Mouse (Mus musculus) hindbrain, embryonic 10.5 days (tissue): ENCODE results near the gene Gm44805. TPM values are rescaled to one million over a fixed set of nuclear protein-coding genes. Genes with fewer than 3 reads are reported as not detected.

Source experiments
- DNase-seq: peaks from one replicate; pipeline ENCODE4 v3.0.0-alpha.2; 2017; ENCODE audit warnings: low spot score
- H3K27ac ChIP-seq: fragments of 300-500 bp; sonication (generic); 2 replicates; pipeline ENCODE4 v1.5.1; 2016; ENCODE audit warnings: mild to moderate bottlenecking, moderate library complexity
- H3K27me3 ChIP-seq: fragments of 300-500 bp; sonication (generic); 2 replicates; pipeline ENCODE4 v1.6.1; 2016; ENCODE audit warnings: mild to moderate bottlenecking; ENCODE audit not compliant: poor library complexity, insufficient read depth, severe bottlenecking
- H3K36me3 ChIP-seq: fragments of 300-500 bp; sonication (generic); 2 replicates; pipeline ENCODE4 v1.6.1; 2016; ENCODE audit warnings: mild to moderate bottlenecking, moderate library complexity
- H3K4me1 ChIP-seq: fragments of 300-500 bp; sonication (generic); replicated peaks from 2 replicates; pipeline ENCODE4 v1.6.1; 2016; ENCODE audit warnings: mild to moderate bottlenecking
- H3K4me3 ChIP-seq: fragments of 300-500 bp; sonication (generic); 2 replicates; pipeline ENCODE4 v1.5.1; 2016; ENCODE audit warnings: mild to moderate bottlenecking, moderate library complexity
- H3K9me3 ChIP-seq: fragments of 300-500 bp; sonication (generic); 2 replicates; pipeline ENCODE4 v1.6.1; 2016; ENCODE audit warnings: mild to moderate bottlenecking, moderate library complexity
- WGBS: fragments of 180-500 bp; shearing (Covaris S2); methylation state at CpG from one replicate; pipeline ENCODE4 v1.1.7; 2016; 5-methylcytosine and 5-hydroxymethylcytosine counted together
- polyA plus RNA-seq: library from polyadenylated mRNA; unstranded; fragments of >200 nt; fragmentation: Nextera tagmentation; extraction: Ambion mirVana; gene quantifications from 2 replicates; pipeline ENCODE4 v1.2.1, GENCODE M21; 2016

Gm44805 gene
- polyA plus RNA-seq, 1 experiment from 2014 or later, result not detected

DNA sequence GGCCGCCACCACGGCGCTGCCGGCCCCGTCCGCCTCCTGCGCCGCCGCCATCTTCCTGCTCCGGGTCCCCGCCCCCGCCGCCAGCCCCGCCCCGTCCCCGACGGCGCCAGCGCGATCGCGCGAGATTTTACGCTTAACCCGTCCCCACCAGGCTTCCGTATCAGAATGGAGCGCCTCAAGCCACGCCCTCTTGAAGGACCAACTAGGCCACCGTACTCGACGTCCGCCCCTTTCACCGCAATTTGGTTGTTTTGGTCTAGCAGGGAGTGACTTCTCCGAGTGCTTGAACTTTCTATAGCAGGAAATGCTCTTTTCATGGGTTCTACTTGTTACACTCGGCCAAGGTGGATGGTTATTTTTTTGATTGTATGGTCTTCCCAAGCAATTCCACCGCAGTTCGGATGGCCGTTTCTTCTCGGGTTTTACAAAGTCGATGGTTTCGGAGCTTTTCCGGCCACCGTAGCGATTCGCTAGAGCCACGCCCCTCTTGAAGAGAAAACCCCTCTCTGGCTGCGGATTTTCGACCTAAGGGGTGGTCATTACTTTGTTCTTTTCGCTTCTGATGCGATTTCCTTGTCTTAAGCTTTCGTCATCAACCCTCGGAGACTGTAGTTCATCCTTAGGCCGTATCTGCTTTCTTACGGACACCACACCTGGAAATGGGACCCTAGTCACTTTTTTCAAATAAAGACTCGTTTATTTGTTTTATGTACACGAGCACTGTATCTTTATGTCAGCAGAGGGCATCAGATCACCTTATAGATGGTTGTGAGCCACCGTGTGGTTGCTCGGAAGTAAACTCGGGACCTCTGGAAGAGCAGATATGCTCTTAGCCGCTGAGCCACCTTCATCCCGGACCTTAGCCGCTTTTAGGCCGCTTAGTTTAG lies 16.0 kb downstream of the Gm44805 start, which contains the start of gene Clptm1:
Gene Clptm1, minus strand, starts transcription at position 79 of the 887 bp plus-strand sequence.
- Histone ChIP-seq H3K4me3 (peak within 1 kb of the TSS; percentile 84), H3K27ac (peak within 1 kb of the TSS; percentile 95), H3K36me3 (peaks cover 27% of the 10 kb centered on the region), H3K9me3 (no peaks in the 10 kb centered on the region), H3K27me3 (no peaks in the 10 kb centered on the region), H3K4me1 (peaks cover 31% of the 10 kb centered on the region)
- under 1% methylated on average over 63 of the region's 63 CpGs for WGBS
- DNase-seq, result peak; percentile 97

GRCm38 (mm10) chr7:19664455-19664954 lies 16.7 kb downstream of the Gm44805 start:
- Histone ChIP-seq H3K4me3 (peak overlapping the region; percentile 84), H3K9me3 (no peaks in the 10 kb centered on the region), H3K27ac (peak overlapping the region; percentile 95), H3K36me3 (peaks cover 34% of the 10 kb centered on the region), H3K4me1 (peaks cover 31% of the 10 kb centered on the region), H3K27me3 (no peaks in the 10 kb centered on the region)
- WGBS, result 2% methylated on average over 37 of the region's 37 CpGs
- DNase-seq, result no peak

DNA sequence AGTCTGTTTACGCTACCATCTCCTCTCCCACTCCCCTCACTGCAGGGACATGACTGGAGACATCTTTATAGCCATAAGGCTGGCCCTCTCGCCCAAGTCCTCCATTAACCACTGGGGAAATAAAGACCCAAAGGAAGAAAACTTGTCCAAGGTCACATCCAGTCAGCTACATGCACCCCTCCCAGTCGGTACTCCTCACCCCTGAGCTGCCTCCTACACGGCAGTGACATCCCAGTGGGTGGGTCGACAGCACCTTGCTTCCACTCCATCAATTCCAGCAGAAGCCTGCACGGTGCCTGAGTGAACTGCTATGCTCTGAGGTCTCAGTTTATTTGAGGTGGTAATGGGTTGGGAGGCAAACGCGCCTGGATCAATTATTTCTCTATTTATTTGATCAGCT lies 17.3 kb downstream of the Gm44805 start:
- Histone ChIP-seq H3K9me3 (no peaks in the 10 kb centered on the region), H3K4me3 (peak overlapping the region; percentile 84), H3K27me3 (no peaks in the 10 kb centered on the region), H3K27ac (peak overlapping the region; percentile 95), H3K36me3 (peaks cover 36% of the 10 kb centered on the region), H3K4me1 (peaks cover 26% of the 10 kb centered on the region)
- 22% methylated on average over 8 of the region's 8 CpGs for WGBS
- no peak for DNase-seq

DNA sequence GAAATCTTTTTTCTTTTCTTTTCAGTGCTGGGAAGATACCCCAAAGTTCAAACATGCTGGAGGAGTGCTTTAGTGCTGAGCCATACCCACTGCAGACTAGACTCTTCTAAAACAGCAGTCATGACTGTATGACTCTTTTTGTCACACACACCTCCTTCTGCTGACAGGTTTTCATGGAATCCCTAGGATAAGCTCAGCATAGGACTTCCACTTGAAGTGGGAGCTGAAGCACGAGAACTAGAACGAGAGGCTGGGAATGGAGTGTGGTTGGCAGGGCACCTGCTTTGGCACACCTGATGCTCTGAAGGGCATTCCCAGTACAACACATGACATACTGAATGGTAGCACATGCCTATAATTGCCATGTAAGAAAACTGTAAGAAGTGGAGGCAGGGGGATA lies 28.6 kb downstream of the Gm44805 start:
- Histone ChIP-seq H3K4me1 (no peaks in the 10 kb centered on the region), H3K27me3 (no peaks in the 10 kb centered on the region), H3K9me3 (no peaks in the 10 kb centered on the region), H3K27ac (no peak overlapping the region), H3K36me3 (peaks cover 93% of the 10 kb centered on the region), H3K4me3 (no peak overlapping the region)
- WGBS, result 96% methylated on average over 2 of the region's 2 CpGs
- DNase-seq, result no peak

- H3K9me3 ChIP-seq, result no peaks in the 10 kb centered on the region
- H3K27ac ChIP-seq, result no peak overlapping the region
- DNase-seq, result no peak
- H3K4me3 ChIP-seq, result no peak overlapping the region
- peaks cover 96% of the 10 kb centered on the region for H3K36me3 ChIP-seq
- no peaks in the 10 kb centered on the region for H3K4me1 ChIP-seq
- 91% methylated on average over 6 of the region's 6 CpGs for WGBS
- no peaks in the 10 kb centered on the region for H3K27me3 ChIP-seq
These were observed 30.0 kb downstream of the Gm44805 start for GRCm38 (mm10) chr7:19651063-19651786.

DNA sequence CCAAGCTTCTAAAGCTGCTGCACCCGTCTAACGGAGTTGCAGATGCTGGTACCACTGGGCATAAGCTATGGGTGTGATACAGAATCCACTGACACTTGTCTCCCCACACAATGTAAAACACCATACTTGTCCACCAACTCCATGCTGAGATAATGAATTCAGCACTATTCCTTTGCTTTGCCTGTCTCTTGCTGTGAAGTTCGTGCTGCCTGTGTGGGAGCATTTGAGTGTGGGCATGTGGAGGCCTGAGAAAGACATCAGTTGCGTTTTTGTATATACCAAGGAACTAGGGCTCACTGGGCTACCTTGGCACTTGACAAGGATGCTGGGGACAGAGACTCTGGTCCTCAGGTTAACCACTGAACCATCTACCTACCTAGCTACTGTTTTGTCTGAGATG lies 40.0 kb downstream of the Gm44805 start:
- H3K4me3 ChIP-seq, result no peak overlapping the region
- H3K4me1 ChIP-seq, result no peaks in the 10 kb centered on the region
- no peaks in the 10 kb centered on the region for H3K27me3 ChIP-seq
- H3K9me3 ChIP-seq, result no peaks in the 10 kb centered on the region
- peaks cover 100% of the 10 kb centered on the region for H3K36me3 ChIP-seq
- H3K27ac ChIP-seq, result no peak overlapping the region
- DNase-seq, result no peak
- 91% methylated on average over 4 of the region's 4 CpGs for WGBS

DNA sequence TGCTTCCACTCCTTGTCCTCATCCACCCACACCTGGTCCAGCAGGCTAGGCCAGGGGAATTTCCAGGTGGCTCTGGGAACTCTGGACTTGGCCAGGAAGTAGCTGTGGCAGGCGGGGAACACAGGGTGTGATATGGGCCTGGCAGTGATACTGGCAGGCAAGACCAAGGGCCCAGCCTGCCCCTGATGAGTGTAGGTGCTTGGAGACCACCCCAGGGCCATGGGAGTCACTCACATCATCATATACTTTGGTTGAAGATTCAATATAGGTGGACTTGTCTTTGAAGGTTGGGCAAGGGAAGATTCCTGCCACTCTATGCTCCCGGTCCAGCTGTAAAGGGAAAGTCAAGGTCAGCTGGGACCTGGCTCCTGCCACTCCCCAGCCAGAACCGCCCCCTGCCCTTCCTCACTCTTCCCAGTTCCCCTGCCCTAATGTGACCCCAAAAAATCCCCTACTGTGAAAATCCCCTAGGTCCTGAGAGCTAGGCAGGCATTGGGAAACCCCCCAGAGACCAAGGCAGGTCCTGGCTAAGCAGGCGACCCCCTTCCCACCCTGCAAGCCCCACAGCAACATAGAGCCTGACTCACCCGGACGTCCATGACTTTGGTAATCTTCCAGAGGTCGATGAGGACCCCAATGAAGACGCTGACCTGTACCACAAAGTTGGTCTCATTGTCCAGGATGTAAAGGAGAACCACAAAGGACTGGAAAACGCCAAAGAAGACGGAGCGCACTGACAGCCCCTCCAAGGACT lies 46.0 kb downstream of the Gm44805 start:
- whole genome bisulfite sequencing, result 91% methylated on average over 11 of the region's 11 CpGs
- no peak for DNase-seq
- Histone ChIP-seq H3K27me3 (no peaks in the 10 kb centered on the region), H3K4me3 (no peak overlapping the region), H3K27ac (no peak overlapping the region), H3K36me3 (peaks cover 86% of the 10 kb centered on the region), H3K4me1 (no peaks in the 10 kb centered on the region), H3K9me3 (no peaks in the 10 kb centered on the region)

GRCm38 (mm10) chr7:19634591-19634990 lies 46.6 kb downstream of the Gm44805 start:
- 95% methylated on average over 2 of the region's 2 CpGs for WGBS
- H3K36me3 ChIP-seq, result peaks cover 80% of the 10 kb centered on the region
- DNase-seq, result no peak

GRCm38 (mm10) chr7:19633855-19634254 lies 47.4 kb downstream of the Gm44805 start:
- DNase-seq, result no peak
- 96% methylated on average over 15 of the region's 15 CpGs for whole genome bisulfite sequencing
- H3K4me3 ChIP-seq, result no peak overlapping the region
- no peaks in the 10 kb centered on the region for H3K27me3 ChIP-seq
- peaks cover 10% of the 10 kb centered on the region; the same call in 1 of the 2 replicates for H3K4me1 ChIP-seq
- peaks cover 72% of the 10 kb centered on the region for H3K36me3 ChIP-seq
- no peaks in the 10 kb centered on the region for H3K9me3 ChIP-seq
- H3K27ac ChIP-seq, result no peak overlapping the region

More at GRCm38 (mm10) chr7:19634591-19634990, 46.6 kb downstream of the Gm44805 start:
- no peak overlapping the region for H3K27ac ChIP-seq
- no peak overlapping the region for H3K4me3 ChIP-seq
- no peaks in the 10 kb centered on the region for H3K9me3 ChIP-seq
- H3K27me3 ChIP-seq, result no peaks in the 10 kb centered on the region
- peaks cover 3% of the 10 kb centered on the region; the same call in 1 of the 2 replicates for H3K4me1 ChIP-seq

DNA sequence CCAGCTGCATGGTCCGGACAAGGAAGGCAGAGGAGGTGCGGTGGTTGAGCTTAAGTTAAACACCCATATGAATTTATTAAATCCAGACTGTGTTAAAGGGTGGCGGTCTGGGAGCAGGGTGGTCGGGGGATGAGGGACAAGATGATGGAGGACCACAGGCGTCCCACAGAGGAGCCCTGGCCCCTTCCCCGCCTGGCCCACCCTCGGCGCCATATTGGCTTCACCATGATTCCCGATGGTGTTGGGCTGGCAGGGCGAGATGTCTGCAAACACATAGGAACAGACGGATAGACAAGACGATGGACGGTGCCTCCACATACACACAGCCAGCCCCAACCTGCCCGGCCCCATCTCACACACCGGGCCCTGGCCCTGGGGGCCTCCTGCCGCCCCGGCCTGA lies 48.0 kb downstream of the Gm44805 start:
- H3K4me3 ChIP-seq, result no peak overlapping the region

DNA sequence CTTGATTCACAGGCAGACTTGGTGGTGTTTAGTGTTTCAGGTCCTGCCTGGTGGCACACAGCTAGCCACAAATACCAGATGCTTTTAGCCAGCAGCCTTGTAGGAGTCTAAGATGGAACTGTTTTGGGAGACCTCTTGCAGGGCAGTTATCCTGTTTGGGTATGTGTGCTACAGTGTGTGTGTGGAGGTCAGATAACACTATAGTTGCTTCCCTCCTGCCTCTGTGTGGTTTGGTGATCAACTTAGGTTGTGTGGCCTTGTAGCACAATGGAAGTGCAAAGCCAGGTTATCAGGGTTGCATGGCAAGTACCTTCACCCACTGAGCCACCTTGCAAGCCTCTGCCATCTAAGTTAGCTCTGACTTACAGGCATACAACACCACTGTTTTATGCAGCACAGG lies 48.5 kb downstream of the Gm44805 start:
- H3K27ac ChIP-seq, result no peak overlapping the region
- H3K36me3 ChIP-seq, result peaks cover 61% of the 10 kb centered on the region
- H3K9me3 ChIP-seq, result 0 out of 2 replicates have a peak, but pooled peaks cover 5% of the 10 kb centered on the region

More for the DNA sequence above, 48.0 kb downstream of the Gm44805 start:
- DNase-seq, result no peak
- Histone ChIP-seq H3K36me3 (peaks cover 66% of the 10 kb centered on the region), H3K27me3 (no peaks in the 10 kb centered on the region), H3K27ac (no peak overlapping the region), H3K9me3 (0 out of 2 replicates have a peak, but pooled peaks cover 5% of the 10 kb centered on the region), H3K4me1 (peaks cover 16% of the 10 kb centered on the region; the same call in 1 of the 2 replicates)
- 94% methylated on average over 17 of the region's 17 CpGs for WGBS

GRCm38 (mm10) chr7:19632275-19632674 lies 48.9 kb downstream of the Gm44805 start:
- peaks cover 22% of the 10 kb centered on the region; the same call in 1 of the 2 replicates for H3K4me1 ChIP-seq
- peaks cover 56% of the 10 kb centered on the region for H3K36me3 ChIP-seq
- H3K9me3 ChIP-seq, result 0 out of 2 replicates have a peak, but pooled peaks cover 5% of the 10 kb centered on the region
- H3K27ac ChIP-seq, result no peak overlapping the region
- H3K4me3 ChIP-seq, result no peak overlapping the region
- DNase-seq, result no peak
- H3K27me3 ChIP-seq, result no peaks in the 10 kb centered on the region

More for the DNA sequence above, 48.5 kb downstream of the Gm44805 start:
- DNase-seq, result no peak
- no peak overlapping the region for H3K4me3 ChIP-seq
- no peaks in the 10 kb centered on the region for H3K27me3 ChIP-seq
- H3K4me1 ChIP-seq, result peaks cover 20% of the 10 kb centered on the region; the same call in 1 of the 2 replicates
